Mouse (Mus musculus) CH12F3 (cell line): ENCODE data around the gene Acta2.
"Not testable (repeated sequence)": the region's sequence is repeated elsewhere in the genome, so short reads cannot be mapped to it uniquely, and the experiment has no call there.

Experiments
- in situ Hi-C: fragments of 300-500 bp; cut with MboI; formaldehyde crosslinking; loops from 2 replicates; pipeline ENCODE4 v1.14.3; 2020; ENCODE audit warnings: low sequenced_read_pairs

Gene Acta2

DNA sequence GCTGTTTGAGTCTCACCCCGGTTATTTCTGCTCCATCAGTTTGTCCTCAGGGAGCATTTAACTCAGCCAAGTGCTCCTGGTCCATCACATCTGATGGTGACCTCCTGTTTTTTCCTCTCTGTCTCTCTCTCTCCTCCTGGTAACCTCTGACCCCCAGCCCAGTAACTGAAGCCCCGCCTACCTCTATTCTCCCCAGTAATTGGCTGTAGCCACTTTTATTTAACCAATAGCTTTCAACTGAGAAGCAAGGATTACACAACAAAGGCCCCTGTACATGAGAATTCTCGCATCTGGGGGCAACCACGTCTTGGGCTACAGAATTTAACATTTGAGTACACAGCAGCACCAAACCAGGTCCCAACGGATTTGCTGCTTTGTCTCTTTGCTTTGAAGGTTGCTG is 23.1 kb downstream of the Acta2 start:
- in situ Hi-C loops = no loop called here

GRCm38 (mm10) chr19:34231596-34231995 is 23.8 kb downstream of the Acta2 start:
- in situ Hi-C loops = no loop called here

- in situ Hi-C loops = no loop called here
These were observed 32.6 kb downstream of the Acta2 start for GRCm38 (mm10) chr19:34222805-34223204.

DNA sequence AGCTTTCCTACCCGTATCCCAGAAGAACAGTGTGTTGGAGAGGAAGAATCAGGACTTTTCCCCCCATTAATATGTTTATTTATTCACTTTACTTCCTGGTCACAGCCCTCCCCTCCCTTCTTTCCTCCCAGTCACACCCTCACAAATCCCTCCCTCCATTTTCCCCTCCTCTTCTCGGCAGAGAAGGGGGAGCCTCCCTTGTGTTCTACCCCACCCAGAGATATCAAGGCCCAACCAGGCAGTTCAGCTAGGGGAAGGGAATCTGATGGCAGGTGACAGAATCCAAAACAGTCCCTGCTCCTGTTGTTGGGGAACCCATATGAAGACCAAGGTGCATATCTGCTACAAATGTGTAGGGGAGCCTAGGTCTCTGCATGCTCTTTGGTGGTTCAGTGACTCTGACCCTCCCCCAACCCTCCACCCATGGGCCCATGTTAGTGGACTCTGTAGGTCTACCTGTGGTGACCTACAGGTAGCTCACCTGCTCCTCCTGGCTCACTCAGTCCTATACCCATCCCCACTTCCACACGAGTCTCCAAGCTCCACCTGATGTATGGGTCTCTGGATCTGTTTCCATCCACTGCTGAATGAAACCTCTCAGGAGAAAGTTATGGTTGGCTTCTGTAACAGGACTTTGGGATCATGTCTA is 34.5 kb downstream of the Acta2 start:
- in situ Hi-C loops = no loop called here

- in situ Hi-C loops = no loop called here
These were observed 36.0 kb downstream of the Acta2 start for GRCm38 (mm10) chr19:34219260-34219968.

GRCm38 (mm10) chr19:34217761-34218160 is 37.6 kb downstream of the Acta2 start:
- in situ Hi-C loops = no loop called here

DNA sequence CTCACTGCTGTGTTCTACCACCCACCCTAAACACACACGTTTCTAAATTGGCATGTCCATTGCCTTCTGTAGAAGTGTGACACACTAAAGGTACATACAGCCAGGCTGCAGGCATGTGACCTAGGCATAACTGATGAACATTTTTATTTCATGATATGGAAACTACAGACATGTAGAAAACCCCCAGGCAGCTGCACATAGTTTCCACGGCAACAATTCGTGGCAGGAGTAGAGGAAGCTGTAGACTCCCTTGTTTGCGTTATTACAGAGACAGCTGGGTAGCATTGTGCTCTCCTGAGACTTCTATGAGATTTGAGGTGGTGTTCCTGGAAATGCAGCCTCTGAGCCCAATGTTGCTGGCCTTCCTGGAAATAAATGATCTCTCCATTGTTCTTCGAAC is 38.4 kb downstream of the Acta2 start:
- in situ Hi-C loops = no loop called here

DNA sequence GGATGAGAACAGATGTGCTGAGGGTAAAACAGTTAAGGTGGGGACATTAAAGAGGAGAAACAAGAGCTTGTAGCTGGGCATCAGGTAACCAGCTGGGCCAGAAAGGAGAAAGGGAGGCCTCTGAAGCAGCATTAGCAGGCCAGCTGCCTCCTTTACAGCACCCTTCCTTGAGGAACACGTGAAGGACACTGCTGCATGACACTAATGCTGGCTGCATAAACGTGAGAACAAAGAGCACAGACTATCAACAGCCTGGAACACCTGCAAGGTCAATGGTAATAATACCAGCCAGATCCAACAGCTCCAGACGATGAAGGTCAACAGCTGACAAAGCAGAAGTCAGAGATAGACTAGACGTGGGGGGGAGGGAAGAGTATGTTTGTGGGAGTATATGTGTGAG is 41.3 kb downstream of the Acta2 start:
- in situ Hi-C loops = no loop called here

- in situ Hi-C loops = no loop called here
These were observed 42.1 kb downstream of the Acta2 start for GRCm38 (mm10) chr19:34213251-34213645.

DNA sequence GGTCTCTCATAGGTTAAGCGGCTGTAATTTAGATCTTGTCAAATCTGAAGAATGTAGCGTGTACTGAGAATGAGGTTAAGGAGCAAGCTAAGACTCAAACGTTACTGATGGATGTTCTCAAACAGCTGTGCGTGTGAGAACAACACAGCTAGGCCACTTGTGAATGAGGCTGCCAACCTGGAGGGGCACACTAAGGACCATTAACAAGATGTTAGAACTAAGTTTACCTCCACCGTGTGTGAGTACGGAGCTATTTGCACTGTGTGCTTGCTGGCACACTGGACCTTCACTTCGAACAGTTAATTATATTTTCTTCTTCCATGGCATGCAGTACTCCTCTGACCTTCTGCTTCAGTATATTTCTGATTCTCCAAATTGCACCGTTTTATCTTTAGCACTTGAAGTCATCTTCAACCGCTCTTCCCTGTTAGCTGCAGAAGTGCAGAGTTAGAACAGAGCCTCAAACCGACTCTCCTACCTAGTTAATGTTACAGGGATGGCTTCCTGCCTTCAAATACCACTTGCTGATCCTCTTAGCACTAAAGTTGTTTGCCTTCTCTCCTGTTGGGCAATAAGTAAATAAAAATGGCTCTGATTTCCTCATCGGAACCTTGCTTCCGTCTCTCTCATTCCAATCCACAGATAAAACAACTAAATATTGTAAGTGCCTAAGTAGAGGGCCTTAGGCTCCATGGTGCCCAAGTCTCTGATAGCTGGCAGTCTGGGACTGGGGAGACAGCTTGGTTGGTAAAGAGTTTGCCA is 42.7 kb downstream of the Acta2 start:
- in situ Hi-C loops = no loop called here

GRCm38 (mm10) chr19:34210841-34211240 is 44.5 kb downstream of the Acta2 start:
- in situ Hi-C loops = no loop called here

DNA sequence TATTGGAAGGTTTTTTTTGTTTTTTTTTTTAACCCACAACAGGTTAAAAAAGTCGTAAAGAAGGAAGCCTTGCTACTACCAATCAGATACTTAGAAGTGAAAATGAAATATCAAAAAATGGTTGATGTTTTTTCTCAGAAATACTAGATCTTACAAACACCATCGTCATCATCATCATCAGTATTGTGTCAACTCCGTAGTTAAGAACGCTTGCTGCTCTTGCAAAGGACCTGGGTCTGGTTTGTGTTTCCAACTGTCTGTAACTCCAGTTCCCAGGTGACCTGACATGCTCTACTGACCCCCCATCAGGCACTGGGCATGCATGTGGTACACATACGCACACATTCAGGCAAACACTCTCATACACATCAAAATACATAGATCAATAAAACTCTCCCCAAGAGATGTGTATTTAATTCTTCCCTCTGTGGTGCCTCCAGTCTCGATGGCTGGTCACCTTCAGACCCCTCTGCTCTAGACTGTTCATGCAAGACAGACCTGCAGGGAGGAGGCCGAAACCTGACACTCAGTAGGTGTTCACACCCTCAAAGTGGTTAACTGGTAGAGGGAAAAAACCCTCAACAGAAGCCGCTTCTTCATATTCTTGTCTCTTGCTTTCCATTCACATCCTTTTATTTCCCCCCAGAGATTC is 45.3 kb downstream of the Acta2 start:
- in situ Hi-C loops = no loop called here

DNA sequence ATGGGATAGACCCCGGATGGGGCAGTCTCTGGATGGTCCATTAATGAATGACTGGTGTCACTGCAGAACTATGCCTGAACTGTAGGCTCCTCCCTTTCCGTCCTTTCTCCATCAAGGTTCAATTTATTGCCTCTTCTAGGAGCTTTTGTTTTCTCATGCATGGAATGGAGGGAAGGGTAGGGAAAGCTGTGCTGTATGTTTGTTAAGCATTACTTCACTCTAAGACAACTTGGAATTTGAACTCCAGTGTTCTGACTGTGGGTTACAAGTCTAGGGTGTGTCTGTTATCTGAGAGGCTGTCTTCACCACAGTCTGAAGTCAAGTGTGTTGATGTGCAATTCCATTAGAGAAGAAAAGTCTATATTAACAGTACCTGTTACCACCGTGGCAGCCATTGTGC is 46.4 kb downstream of the Acta2 start:
- in situ Hi-C loops = no loop called here

DNA sequence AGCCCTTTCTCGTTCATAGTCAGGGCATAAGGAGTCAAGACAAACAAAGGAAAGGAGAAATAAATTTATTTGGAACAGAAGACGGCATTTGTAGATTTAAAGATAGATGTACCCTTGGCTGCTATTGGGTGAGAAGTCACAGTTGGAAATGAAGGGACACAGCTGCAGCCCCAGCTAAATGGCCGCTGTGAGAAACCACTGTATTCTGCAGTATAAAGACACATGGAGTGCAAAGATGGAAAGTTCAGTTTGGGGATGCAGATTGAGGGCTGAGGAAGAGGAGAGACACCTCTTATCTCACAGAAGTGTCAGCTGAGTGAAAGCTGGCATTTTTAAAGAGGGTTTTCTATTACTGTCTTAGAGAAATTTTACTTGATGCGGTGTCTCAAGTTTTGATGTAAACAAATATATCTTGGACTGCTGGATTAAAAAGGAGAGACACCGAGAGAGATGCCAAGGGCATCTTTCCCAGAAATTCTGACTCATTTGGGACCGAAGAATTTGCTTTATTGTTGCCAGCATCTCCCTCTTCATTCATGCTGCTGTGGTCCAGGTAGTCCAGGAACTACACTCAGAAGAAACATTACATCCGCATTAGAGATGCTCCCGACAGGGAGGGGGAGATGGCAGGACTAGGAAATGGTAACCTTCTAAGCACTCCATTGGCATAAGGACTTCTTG is 48.5 kb downstream of the Acta2 start:
- in situ Hi-C loops = no loop called here

DNA sequence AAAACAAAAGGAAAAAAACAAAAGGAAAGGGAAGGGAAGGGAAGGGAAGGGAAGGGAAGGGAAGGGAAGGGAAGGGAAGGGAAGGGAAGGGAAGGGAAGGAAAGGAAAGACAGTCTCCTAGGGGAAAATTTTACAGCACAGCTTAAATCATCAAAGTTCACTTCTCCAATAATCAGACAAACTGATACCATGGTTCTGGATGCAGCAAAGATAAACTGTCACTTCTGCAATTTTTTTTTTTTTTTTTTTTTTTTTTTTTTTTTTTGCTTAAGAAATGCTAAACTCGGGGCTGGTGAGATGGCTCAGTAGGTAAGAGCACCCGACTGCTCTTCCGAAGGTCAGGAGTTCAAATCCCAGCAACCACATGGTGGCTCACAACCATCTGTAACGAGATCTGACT is 49.3 kb downstream of the Acta2 start:
- in situ Hi-C loops = not testable (repeated sequence)

DNA sequence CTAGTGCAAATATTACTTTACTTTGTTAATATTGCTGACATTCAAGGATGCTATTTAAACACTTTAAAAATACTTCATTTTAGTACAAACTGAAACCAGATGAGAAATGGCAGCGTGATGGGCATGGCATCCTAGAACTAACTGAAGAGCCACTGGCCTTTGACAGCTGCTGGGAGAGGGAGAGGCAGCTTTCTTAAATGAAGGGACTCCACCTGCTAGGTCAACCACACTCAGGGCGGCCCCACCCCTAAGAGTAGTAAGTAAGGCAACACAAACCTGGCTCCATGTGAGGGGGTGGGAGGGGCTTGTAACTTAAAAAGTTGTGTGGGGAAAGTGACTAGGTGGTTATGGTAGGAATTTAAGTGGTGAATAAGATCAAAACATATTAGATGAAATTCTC is 52.7 kb downstream of the Acta2 start:
- in situ Hi-C loops = no loop called here

DNA sequence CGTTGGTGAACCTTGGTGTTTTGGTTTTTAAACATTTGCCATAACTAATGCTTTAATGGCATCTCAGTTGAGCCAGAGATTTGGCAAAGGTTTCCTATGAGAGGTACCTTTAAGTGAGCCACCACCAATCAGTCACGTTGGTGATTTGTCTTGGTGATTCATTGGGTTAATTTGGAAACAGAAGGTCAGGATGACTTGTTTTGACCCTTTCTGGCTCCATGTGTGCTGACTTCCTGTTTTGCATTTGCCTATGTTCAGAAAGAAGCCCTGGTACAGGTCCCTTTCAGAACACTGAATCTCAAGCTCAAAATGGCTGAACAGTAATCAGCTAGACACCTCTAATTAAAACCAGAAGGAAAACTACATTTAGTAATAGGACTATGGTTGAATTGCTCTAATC is 55.9 kb downstream of the Acta2 start:
- in situ Hi-C loops = no loop called here

GRCm38 (mm10) chr19:34198901-34199300 is 56.5 kb downstream of the Acta2 start:
- in situ Hi-C loops = no loop called here

GRCm38 (mm10) chr19:34198066-34198465 is 57.3 kb downstream of the Acta2 start:
- in situ Hi-C loops = no loop called here

GRCm38 (mm10) chr19:34195031-34195430 is 60.4 kb downstream of the Acta2 start:
- in situ Hi-C loops = no loop called here
